Mouse (Mus musculus): ENCODE measurements at regions not wholly inside any gene's neighbourhood (a gene's known extent, or its start where the extent isn't known, plus 50 kb on each side); places are given as distances from the start of the nearest gene placed in this dataset.
"Not testable (repeated sequence)": the region's sequence is repeated elsewhere in the genome, so short reads cannot be mapped to it uniquely, and the experiment has no call there.

DNA sequence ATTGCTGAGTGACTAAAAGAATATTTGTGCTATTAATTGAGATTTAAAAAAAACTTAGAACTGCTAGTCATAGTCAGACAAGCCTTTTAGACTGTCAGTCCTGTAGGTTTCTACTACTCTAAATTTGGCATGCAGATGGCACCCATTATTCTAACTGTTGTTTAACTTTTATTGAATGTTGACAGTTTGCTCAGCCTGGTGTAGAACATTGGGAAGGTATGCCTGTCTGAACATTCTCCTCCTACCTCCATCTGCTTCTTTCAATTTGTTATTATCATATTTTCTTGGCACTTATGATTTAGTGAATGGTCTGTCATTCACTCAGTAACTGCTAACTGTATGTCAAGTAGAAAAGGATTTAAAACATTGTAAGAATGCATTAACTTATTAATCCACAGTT is 130.9 kb downstream of the Gmnc start:
- no peak for DNase-seq

DNA sequence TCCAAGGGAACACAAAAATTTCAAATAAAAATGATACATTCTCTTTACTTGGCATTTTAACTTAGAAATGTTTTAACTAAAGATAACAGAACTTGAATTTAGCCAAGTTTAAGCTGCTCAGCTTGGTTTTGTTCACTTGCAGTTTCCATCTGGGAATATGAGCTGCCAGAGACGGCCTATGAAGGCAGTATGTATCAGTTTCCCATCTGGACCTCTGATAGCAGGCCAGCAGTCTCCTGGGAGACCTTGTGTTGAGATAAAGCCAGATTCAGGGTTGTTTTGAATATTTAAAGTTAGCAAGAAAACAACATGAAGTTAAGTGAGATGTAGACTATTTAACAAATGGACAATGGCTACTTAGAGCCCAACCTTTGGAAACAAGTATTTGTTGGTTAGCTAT is 142.3 kb downstream of the Gmnc start:
- DNase-seq: no peak

DNA sequence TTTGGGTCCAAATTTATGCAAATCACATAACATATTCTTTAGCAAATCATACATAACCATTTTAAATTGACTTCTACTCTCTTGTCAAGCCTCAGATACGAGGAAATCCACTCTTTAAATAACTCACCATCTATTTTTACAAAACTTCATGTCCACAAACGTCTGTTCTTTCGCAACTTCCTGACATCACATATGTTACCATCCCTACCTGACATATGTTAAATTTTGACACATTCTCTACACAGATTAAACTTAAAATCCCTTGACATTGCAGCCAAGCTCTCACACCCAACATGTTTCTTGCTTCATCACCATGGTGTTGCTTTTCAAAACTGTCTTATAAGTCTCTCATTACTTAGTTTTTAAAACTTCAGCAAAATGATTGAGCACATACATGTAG is 164.4 kb downstream of the Gmnc start:
- no peak for DNase-seq

DNA sequence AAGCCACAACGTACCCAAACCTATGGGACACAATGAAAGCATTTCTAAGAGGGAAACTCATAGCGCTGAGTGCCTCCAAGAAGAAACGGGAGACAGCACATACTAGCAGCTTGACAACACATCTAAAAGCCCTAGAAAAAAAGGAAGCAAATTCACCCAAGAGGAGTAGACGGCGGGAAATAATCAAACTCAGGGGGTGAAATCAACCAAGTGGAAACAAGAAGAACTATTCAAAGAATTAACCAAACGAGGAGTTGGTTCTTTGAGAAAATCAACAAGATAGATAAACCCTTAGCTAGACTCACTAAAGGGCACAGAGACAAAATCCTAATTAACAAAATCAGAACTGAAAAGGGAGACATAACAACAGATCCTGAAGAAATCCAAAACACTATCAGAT is 180.3 kb downstream of the Gmnc start:
- not testable (repeated sequence) for DNase-seq

DNA sequence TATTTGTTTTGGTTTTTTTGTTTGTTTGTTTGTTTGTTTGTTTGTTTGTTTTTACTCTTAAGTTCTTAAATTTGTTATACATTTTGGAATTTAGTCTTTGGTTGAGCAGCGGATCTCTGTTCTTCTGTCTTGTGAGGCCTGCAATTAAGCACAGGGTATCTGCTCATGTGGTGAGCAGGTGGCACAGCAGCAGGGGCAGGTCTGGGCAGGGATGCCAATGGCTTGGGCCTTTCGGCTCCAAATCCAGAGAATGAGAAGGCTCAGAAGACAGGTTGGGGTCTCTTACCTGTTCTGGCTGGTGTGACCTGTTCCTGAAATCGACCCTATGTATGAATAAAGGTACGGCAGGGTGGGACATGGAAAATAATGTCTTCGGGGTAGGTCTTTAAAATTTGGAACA is 186.0 kb downstream of the Gmnc start:
- DNase-seq: peak; percentile 11 to 34

DNA sequence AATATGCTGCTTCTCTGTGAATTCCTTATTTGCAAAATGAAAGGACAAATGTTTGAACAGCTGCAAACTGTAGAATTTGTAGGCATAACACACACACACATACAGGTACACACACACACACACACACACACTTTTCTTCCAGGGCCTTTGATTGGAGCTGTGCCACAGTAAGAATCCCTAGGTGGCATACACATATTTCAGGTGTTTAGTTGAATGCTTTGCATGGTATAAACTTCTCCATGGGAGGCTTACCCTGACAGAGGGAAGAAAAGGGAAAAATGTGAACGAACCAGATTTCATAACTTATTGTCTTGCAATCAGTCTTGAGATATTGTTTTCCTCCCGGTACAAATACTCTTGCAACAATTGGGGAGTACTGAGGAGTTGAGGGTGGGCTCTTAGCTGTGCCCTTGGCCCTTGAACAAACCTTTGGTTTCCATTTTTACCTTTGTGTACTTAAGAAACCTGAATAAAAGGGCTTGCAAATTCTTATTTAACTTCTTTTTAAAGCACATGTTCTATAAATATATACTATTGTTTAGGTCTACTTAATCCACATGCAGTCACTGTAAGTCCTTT is 204.3 kb downstream of the Gmnc start:
- no peak for DNase-seq

DNA sequence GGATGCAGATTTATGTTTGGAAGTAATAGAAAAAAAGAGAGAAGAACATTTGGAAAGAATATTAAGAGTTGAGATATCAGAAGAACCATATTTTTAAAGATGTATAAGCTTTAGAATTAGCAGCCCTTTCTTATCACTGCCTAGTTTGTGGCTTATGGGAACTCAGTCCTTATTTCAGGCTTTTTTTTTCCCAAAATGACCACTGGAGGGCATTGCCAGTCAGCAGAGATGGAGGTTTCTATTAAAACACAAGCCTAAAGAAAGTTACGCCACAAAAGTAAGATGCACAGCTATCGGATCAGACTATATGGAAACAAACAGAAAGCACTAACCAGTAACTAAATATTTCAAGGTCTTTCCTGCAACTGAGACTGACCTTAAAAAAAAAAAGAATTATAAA is 200.8 kb downstream of the Il1rap start:
- no peak for DNase-seq

Measured in cerebellum, postnatal 25 days (tissue).